Mouse (Mus musculus): ENCODE results near the gene Gm17555. TPM values are rescaled to one million over a fixed set of nuclear protein-coding genes. Genes with fewer than 3 reads are reported as not detected.
"Not testable (repeated sequence)": the region's sequence is repeated elsewhere in the genome, so short reads cannot be mapped to it uniquely, and the experiment has no call there.

Gene Gm17555
- polyA plus RNA-seq (2016; fragmentation: Nextera tagmentation; extraction: Ambion mirVana): not detected in 2 replicates

- not testable (repeated sequence) for H3K4me3 ChIP-seq; DNase-seq (ENCODE audit: extremely low spot score, low spot score); H3K36me3 ChIP-seq (replicated peaks); H3K27me3 ChIP-seq (ENCODE audit: poor library complexity, severe bottlenecking); H3K9me3 ChIP-seq; H3K27ac ChIP-seq; H3K4me1 ChIP-seq
- 90% methylated on average over 3 of the region's 3 CpGs for WGBS
These were observed at the start of gene Gm17555 for GRCm38 (mm10) chr2:126214800-126215199. TSS of gene Gm17555 (plus strand) at chr2:126215100.

GRCm38 (mm10) chr2:126165277-126166018 lies 49.5 kb upstream of the Gm17555 start:
- no peaks in the 10 kb centered on the region for H3K4me1 ChIP-seq
- no peak overlapping the region for H3K4me3 ChIP-seq
- H3K36me3 ChIP-seq (replicated peaks): peaks cover 59% of the 10 kb centered on the region
- no peak overlapping the region for H3K27ac ChIP-seq
- no peak for DNase-seq (ENCODE audit: extremely low spot score, low spot score)
- no peaks in the 10 kb centered on the region; the same call in 1 of the 2 replicates for H3K9me3 ChIP-seq
- 89% methylated on average over 5 of the region's 5 CpGs for WGBS
- no peaks in the 10 kb centered on the region for H3K27me3 ChIP-seq (ENCODE audit: poor library complexity, severe bottlenecking)

DNA sequence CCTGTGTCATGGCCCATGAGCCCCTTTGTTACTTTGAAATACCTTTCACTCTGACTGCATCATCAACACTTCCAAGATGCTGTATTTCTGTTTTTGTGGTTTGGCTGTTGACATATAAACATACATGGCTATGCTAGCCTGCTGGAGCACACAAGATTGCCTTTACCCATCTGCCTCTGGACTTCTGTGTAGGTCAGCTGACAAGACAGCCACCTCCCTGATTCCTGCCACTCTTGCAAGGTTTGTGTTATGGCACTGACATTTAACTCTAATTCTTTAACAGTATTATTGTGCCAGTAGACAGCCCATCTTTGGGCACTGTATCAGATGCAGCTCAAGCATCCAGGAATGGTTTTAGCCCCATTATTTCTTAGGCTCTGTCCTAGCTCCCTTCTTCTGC lies 48.6 kb upstream of the Gm17555 start:
- H3K4me1 ChIP-seq: no peaks in the 10 kb centered on the region
- H3K4me3 ChIP-seq: no peak overlapping the region
- H3K27ac ChIP-seq: no peak overlapping the region
- H3K9me3 ChIP-seq: no peaks in the 10 kb centered on the region
- DNase-seq (ENCODE audit: extremely low spot score, low spot score): no peak
- H3K36me3 ChIP-seq (replicated peaks): peaks cover 50% of the 10 kb centered on the region
- H3K27me3 ChIP-seq (ENCODE audit: poor library complexity, severe bottlenecking): no peaks in the 10 kb centered on the region

DNA sequence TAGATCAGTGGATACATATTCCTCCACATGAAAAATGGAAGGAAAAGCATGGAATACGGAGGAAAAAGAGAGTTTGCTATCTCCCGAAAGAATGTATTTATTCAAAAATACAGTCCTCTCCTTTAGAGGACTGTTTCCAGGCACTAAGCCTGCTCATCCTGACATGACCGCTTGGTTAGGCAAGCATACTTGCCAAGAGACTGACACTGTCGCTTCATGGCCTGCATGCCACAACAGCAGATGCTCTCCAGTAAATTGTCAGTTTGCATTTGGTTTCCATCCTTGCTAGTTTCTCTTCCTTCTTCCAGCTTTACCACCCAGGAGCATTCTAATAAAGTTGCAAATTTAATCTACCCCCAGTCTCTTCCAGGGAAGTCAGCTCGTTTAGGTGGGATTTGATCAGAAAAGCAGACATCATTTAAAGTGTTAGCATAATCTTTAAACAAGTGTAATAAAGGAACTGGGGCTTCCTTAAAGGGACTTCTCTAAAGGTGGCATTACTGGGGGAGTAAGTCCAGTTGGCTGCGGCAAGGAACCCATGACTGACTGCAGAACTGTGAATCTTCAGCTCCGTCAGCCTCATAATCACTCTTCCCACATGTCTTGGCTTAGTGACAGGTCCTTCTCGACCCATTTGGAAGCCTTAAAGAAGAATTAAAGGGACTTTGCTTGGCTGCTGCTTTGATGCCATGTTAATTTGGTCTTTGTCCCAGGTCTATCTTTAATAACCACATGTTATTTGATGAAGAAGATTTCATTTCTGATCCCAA lies 47.9 kb upstream of the Gm17555 start:
- Histone ChIP-seq H3K4me1 (no peaks in the 10 kb centered on the region), H3K4me3 (no peak overlapping the region), H3K36me3 (replicated peaks) (peaks cover 43% of the 10 kb centered on the region), H3K27me3 (ENCODE audit: poor library complexity, severe bottlenecking) (no peaks in the 10 kb centered on the region), H3K9me3 (no peaks in the 10 kb centered on the region), H3K27ac (no peak overlapping the region)
- WGBS: 90% methylated on average over 8 of the region's 8 CpGs
- no peak for DNase-seq (ENCODE audit: extremely low spot score, low spot score)

DNA sequence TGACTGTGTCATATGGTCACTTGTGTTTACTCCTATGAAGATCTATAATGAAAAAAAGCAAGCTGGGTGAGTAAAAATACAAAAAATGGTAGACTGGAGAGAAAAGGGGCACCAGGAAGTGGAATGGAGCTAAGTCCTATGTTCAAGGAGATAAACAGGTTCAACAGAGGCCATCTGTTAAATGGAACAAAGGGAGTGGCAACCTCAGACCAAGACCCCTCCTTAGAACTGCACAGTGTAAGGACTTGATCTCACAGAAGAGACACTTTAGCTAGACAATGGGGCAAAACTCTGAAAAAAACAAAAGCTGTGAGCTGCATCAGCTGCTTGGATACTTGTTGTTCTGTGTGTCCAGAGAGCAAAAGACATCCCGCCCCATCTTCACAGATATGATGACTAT lies 43.5 kb upstream of the Gm17555 start:
- 98% methylated on average over 1 of the region's 1 CpGs for WGBS
- Histone ChIP-seq H3K36me3 (replicated peaks) (peaks cover 4% of the 10 kb centered on the region; the same call in 1 of the 2 replicates), H3K27me3 (ENCODE audit: poor library complexity, severe bottlenecking) (no peaks in the 10 kb centered on the region), H3K4me3 (no peak overlapping the region), H3K27ac (no peak overlapping the region), H3K9me3 (no peaks in the 10 kb centered on the region), H3K4me1 (no peaks in the 10 kb centered on the region)
- DNase-seq (ENCODE audit: extremely low spot score, low spot score): no peak

DNA sequence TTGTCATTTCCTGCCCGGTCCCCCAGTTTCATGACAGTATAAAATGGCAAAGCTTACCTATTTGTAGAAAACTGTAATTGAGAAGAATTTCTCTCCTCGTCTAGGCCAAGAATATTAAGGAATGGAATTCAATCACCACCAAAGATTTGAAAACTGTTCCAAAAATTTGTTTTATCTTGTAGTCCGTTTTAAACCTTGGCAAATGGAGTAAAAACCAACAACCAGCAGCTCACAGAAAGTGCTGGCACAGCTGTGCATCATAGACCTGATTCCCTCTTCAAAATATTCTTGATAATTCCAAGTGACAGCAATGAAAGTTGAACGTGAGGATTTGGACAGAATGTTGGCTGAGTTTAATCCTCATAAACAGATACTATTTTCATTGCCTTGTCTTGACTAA lies 23.6 kb upstream of the Gm17555 start:
- Histone ChIP-seq H3K36me3 (replicated peaks) (no peaks in the 10 kb centered on the region), H3K9me3 (no peaks in the 10 kb centered on the region), H3K27ac (no peak overlapping the region), H3K4me1 (no peaks in the 10 kb centered on the region), H3K4me3 (no peak overlapping the region), H3K27me3 (ENCODE audit: poor library complexity, severe bottlenecking) (no peaks in the 10 kb centered on the region)
- WGBS: 87% methylated on average over 4 of the region's 4 CpGs
- DNase-seq (ENCODE audit: extremely low spot score, low spot score): no peak

DNA sequence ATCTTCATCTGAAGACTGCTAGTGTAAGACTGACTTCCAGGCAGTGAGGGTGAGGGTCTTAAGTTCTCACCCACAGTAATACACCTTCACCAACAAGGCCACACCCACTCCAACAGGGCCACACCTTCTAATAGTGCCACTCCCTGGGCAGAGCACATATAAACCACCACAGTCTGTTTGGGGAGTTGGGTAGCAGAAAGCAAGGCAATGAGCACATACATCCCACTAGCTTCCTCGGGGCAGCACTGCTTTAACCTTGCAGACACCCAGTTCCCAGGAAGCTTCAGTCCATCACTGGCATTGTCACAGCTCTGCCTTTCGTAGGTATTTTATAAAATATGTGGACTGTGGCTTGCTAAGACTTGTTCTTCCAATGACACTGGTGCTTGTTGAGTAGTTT lies 22.8 kb upstream of the Gm17555 start:
- no peaks in the 10 kb centered on the region for H3K27me3 ChIP-seq (ENCODE audit: poor library complexity, severe bottlenecking)
- WGBS: 86% methylated on average over 2 of the region's 2 CpGs
- no peak for DNase-seq (ENCODE audit: extremely low spot score, low spot score)

GRCm38 (mm10) chr2:126195631-126196356 lies 19.1 kb upstream of the Gm17555 start:
- WGBS: 84% methylated on average over 12 of the region's 12 CpGs
- Histone ChIP-seq H3K27me3 (ENCODE audit: poor library complexity, severe bottlenecking) (no peaks in the 10 kb centered on the region), H3K4me3 (no peak overlapping the region), H3K27ac (no peak overlapping the region), H3K4me1 (no peaks in the 10 kb centered on the region), H3K9me3 (no peaks in the 10 kb centered on the region), H3K36me3 (replicated peaks) (no peaks in the 10 kb centered on the region)
- no peak for DNase-seq (ENCODE audit: extremely low spot score, low spot score)

More for the DNA sequence above, 22.8 kb upstream of the Gm17555 start:
- Histone ChIP-seq H3K9me3 (no peaks in the 10 kb centered on the region), H3K4me3 (no peak overlapping the region), H3K4me1 (no peaks in the 10 kb centered on the region), H3K27ac (no peak overlapping the region), H3K36me3 (replicated peaks) (no peaks in the 10 kb centered on the region)

- no peaks in the 10 kb centered on the region for H3K36me3 ChIP-seq (replicated peaks)
- no peak for DNase-seq (ENCODE audit: extremely low spot score, low spot score)
- no peaks in the 10 kb centered on the region for H3K9me3 ChIP-seq
- H3K27ac ChIP-seq: no peak overlapping the region
- H3K4me3 ChIP-seq: no peak overlapping the region
- H3K27me3 ChIP-seq (ENCODE audit: poor library complexity, severe bottlenecking): no peaks in the 10 kb centered on the region
- no peaks in the 10 kb centered on the region for H3K4me1 ChIP-seq
- WGBS: 92% methylated on average over 3 of the region's 3 CpGs
These were observed 15.9 kb upstream of the Gm17555 start for GRCm38 (mm10) chr2:126198971-126199370.

DNA sequence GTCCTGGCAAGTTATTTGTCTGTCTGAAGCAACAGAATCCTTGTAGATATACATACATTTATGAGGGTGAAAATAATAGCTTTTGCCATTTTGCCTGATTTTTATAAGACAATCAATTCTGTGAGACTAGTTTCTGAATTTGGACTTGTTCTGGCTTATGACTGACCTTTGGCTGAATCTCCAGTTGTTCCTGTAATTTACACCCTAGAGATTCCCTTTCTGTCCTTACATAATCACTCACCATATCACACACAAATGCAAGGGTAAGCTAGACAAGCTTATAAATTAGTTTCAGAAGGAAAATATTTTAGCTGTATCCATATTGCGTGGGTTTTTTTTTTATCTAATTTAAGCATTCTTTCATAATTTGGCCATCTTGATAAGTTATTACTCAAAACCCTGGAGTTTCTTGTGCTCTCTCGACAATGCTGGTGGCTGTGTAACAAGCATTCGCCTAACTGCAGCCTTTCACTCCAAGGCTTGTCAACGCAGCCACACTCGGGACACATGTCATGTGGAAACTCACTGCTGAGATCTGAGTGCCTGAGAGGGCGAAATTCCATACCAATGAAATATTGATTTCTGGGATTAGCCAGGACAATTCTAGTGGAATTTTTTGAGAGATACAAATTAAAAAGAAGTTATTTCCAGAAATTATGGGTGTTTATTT lies 3.8 kb upstream of the Gm17555 start:
- Histone ChIP-seq H3K36me3 (replicated peaks) (no peaks in the 10 kb centered on the region), H3K27me3 (ENCODE audit: poor library complexity, severe bottlenecking) (no peaks in the 10 kb centered on the region), H3K4me3 (no peak overlapping the region), H3K4me1 (no peaks in the 10 kb centered on the region), H3K27ac (no peak overlapping the region), H3K9me3 (no peaks in the 10 kb centered on the region)
- WGBS: 89% methylated on average over 6 of the region's 6 CpGs
- DNase-seq (ENCODE audit: extremely low spot score, low spot score): no peak

GRCm38 (mm10) chr2:126227581-126227980 lies 12.7 kb downstream of the Gm17555 start:
- Histone ChIP-seq H3K4me3 (no peak overlapping the region), H3K36me3 (replicated peaks) (no peaks in the 10 kb centered on the region), H3K27ac (no peak overlapping the region), H3K4me1 (no peaks in the 10 kb centered on the region), H3K27me3 (ENCODE audit: poor library complexity, severe bottlenecking) (no peaks in the 10 kb centered on the region), H3K9me3 (no peaks in the 10 kb centered on the region)
- DNase-seq (ENCODE audit: extremely low spot score, low spot score): no peak
- WGBS: 73% methylated on average over 4 of the region's 4 CpGs

GRCm38 (mm10) chr2:126231731-126232130 lies 16.8 kb downstream of the Gm17555 start:
- Histone ChIP-seq H3K27me3 (ENCODE audit: poor library complexity, severe bottlenecking) (no peaks in the 10 kb centered on the region), H3K27ac (no peak overlapping the region), H3K4me1 (no peaks in the 10 kb centered on the region), H3K36me3 (replicated peaks) (no peaks in the 10 kb centered on the region), H3K9me3 (no peaks in the 10 kb centered on the region), H3K4me3 (no peak overlapping the region)
- DNase-seq (ENCODE audit: extremely low spot score, low spot score): no peak
- 84% methylated on average over 1 of the region's 1 CpGs for WGBS
